Mouse (Mus musculus) stomach, postnatal 0 days (tissue): ENCODE data around the gene Zfp609. TPM values are rescaled to one million over a fixed set of nuclear protein-coding genes. Genes with fewer than 3 reads are reported as not detected.

Source experiments
- ATAC-seq: fragments of 200-750 bp; cut with Nextera tagmentation; 2 replicates; pipeline ENCODE4 v1.8.0; 2017; ENCODE audit not compliant: low FRiP score, low TSS enrichment
- DNase-seq: peaks from one replicate; pipeline ENCODE4 v3.0.0-alpha.2; 2016; ENCODE audit warnings: low spot score
- H3K27ac ChIP-seq: fragments of 300-500 bp; sonication (generic); replicated peaks from 2 replicates; pipeline ENCODE4 v1.5.1; 2014; ENCODE audit warnings: mild to moderate bottlenecking, control low read depth
- H3K27me3 ChIP-seq: fragments of 300-500 bp; sonication (generic); 2 replicates; pipeline ENCODE4 v1.6.1; 2014; ENCODE audit warnings: low read length; ENCODE audit not compliant: control insufficient read depth, insufficient read depth
- H3K36me3 ChIP-seq: fragments of 300-500 bp; sonication (generic); 2 replicates; pipeline ENCODE4 v1.6.1; 2014; ENCODE audit warnings: low read length, mixed read lengths; ENCODE audit not compliant: control insufficient read depth, insufficient read depth
- H3K4me1 ChIP-seq: fragments of 300-500 bp; sonication (generic); replicated peaks from 2 replicates; pipeline ENCODE4 v1.6.1; 2014; ENCODE audit warnings: antibody characterized with exemption; ENCODE audit not compliant: control insufficient read depth, insufficient read depth
- H3K4me2 ChIP-seq: fragments of 300-500 bp; sonication (generic); replicated peaks from 2 replicates; pipeline ENCODE4 v1.6.1; 2014; ENCODE audit warnings: low read depth, mild to moderate bottlenecking, control low read depth, moderate library complexity
- H3K4me3 ChIP-seq: fragments of 300-500 bp; sonication (generic); 2 replicates; pipeline ENCODE4 v1.5.1; 2014; ENCODE audit warnings: low read depth, low read length, control low read depth
- H3K9ac ChIP-seq: fragments of 300-500 bp; sonication (generic); 2 replicates; pipeline ENCODE4 v1.6.1; 2014; ENCODE audit warnings: mild to moderate bottlenecking, low read length, control low read depth, mixed read lengths
- H3K9me3 ChIP-seq: fragments of 300-500 bp; sonication (generic); 2 replicates; pipeline ENCODE4 v1.6.1; 2016; ENCODE audit warnings: low read length; ENCODE audit not compliant: control insufficient read depth
- CTCF ChIP-seq: IDR thresholded peaks from 2 replicates; pipeline ENCODE4 v1.5.1; 2016; ENCODE audit warnings: antibody characterized with exemption, low read depth, mild to moderate bottlenecking, moderate library complexity
- EP300 ChIP-seq: optimal IDR thresholded peaks from 2 replicates; pipeline ENCODE3; 2016; ENCODE audit warnings: antibody characterized with exemption
- WGBS: fragments of 180-500 bp; shearing (Covaris S2); extraction: QIAGEN DNeasy Blood & Tissue Kit; methylation state at CpG from one replicate; pipeline ENCODE4 v1.1.7; 2014; 5-methylcytosine and 5-hydroxymethylcytosine counted together
- polyA plus RNA-seq: library from polyadenylated mRNA; unstranded; fragments of >200 nt; fragmentation: Nextera tagmentation; extraction: Ambion mirVana; gene quantifications from 2 replicates; pipeline ENCODE4 v1.2.1, GENCODE M21; 2015

The Zfp609 gene
- polyA plus RNA-seq, 1 experiment from 2014 or later: 2.4 TPM

DNA sequence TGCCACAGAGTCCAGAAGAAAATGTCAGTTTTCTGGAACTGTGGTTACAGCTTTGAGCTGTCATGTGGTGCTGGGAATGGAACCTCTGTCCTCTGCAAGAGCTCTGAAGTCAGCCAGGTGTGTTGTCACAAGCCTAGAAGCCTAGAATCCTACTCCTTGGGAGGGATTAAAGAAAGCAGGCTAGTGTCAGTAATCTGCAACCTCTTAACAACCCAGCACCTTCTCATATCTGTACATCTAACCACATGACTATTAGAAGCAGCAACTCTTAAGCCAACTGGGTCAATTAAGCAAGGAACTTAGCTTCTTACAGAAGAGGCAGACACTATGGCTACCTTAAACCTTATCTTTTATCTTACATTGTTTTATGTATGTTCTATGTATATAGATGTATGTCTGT lies 9.6 kb upstream of the Zfp609 start:
- no peak for DNase-seq
- Histone ChIP-seq H3K4me2 (no peak overlapping the region), H3K4me1 (no peaks in the 10 kb centered on the region), H3K27me3 (no peaks in the 10 kb centered on the region), H3K27ac (no peak overlapping the region), H3K9me3 (no peaks in the 10 kb centered on the region), H3K9ac (no peak overlapping the region), H3K4me3 (no peak overlapping the region), H3K36me3 (peaks cover 4% of the 10 kb centered on the region; the same call in 1 of the 2 replicates)
- TF ChIP-seq CTCF (no peak), EP300 (no peak)
- ATAC-seq: no peak

DNA sequence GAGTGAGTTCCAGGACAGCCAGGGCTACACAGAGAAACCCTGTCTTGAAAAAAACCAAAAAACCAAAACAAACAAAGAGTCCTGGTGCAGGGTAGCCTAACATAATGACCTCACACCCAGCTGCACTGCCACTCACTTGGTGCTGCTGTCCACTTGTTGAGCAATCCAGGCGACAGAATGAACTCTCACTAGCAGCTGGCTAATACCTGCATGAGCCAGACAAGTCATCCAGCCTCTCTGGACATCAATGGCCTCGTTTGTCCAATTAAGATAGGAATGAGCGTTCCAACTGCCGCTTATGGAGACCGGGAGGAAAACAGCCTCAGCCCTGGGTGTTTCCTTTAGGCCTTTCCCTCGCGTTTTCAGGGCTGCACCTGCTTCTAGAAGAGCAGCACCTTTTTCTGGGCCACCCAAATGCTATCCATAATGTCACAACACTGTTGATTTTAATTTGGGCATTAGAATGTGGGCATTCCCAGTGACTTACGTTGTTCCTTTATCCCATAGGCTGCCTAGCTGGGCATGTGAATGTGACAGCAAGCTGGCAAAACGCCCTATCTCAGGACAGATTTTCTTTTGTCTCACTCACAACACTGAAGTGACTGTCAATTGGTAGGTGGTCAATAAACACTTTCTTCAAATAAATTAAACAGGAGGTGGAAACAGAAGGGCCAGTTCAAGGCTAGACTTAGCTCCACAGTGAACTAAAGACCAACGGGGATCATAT lies 7.4 kb upstream of the Zfp609 start:
- no peak overlapping the region for H3K4me3 ChIP-seq
- no peak for DNase-seq
- no peaks in the 10 kb centered on the region for H3K27me3 ChIP-seq
- no peak overlapping the region for H3K4me2 ChIP-seq
- H3K36me3 ChIP-seq: no peaks in the 10 kb centered on the region
- H3K4me1 ChIP-seq: no peaks in the 10 kb centered on the region
- WGBS: 81% methylated on average over 10 of the region's 10 CpGs
- no peaks in the 10 kb centered on the region for H3K9me3 ChIP-seq
- H3K27ac ChIP-seq: no peak overlapping the region
- H3K9ac ChIP-seq: no peak overlapping the region
- ATAC-seq: no peak
- TF ChIP-seq CTCF (no peak), EP300 (no peak)

DNA sequence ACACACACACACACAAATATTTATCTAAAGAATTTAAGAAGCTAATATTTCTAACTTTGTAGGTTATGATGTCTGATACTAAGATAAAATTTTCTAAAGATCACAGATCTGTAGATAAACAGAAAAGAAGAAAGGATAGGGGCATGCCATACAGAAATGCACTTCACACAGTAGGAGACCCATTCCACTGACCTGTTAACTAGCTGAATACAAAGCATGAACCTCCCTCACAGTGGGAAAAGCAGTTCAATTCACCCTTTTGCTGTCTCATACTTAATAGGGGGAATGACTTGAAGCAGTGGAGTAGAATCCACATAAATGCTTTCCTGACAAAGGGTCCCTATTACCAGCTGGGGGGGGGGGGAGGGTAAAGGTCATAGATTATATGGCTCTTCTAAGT lies 6.3 kb upstream of the Zfp609 start:
- no peak overlapping the region for H3K9ac ChIP-seq
- no peak overlapping the region for H3K4me2 ChIP-seq
- H3K4me3 ChIP-seq: no peak overlapping the region
- no peaks in the 10 kb centered on the region for H3K4me1 ChIP-seq
- no peak for ATAC-seq
- H3K27ac ChIP-seq: no peak overlapping the region
- H3K9me3 ChIP-seq: no peaks in the 10 kb centered on the region
- no peaks in the 10 kb centered on the region for H3K27me3 ChIP-seq
- no peaks in the 10 kb centered on the region for H3K36me3 ChIP-seq
- no peak for DNase-seq
- TF ChIP-seq EP300: no peak
- no peak for TF ChIP-seq CTCF

DNA sequence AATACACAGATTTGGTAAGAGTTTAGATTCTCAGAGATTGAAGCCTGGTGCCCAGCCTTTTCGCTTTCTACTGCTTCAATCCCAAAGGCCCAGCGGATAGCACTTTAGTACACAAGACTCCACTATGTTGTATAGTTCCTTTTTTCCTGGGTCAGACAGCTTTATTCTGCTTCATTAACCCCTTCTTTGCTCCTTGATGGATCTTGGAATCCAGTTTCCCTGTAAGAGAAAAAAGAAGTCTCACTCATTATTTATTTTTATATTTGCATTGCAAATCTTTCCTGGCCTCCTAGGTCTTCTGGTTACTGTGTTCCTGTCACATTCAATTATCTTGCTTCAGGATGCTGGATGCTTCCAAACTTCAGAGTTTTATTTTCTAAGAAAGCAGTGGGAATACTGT lies 5.9 kb upstream of the Zfp609 start:
- ATAC-seq: no peak
- WGBS: 85% methylated on average over 2 of the region's 2 CpGs
- TF ChIP-seq CTCF: no peak
- no peak for TF ChIP-seq EP300

DNA sequence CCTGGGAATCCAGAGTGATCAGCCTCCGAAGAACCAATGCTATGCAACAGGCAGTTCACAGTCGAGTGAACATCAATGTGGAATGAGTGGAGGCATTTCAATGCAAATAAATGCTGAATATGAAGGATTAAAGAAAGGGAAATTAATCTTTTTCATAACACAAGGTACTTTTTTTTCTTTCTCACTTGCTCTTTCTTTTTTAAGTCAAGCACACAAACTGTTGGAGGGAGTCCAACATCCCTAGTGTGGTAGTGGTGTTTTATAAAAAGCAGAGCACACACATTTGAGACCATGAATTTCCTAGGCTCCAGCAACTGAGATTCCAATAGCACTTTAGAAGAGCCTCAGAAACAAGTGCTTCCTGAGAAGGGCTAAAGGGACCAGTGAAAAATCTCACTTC lies 4.7 kb upstream of the Zfp609 start:
- H3K36me3 ChIP-seq: no peaks in the 10 kb centered on the region
- no peak for TF ChIP-seq EP300
- TF ChIP-seq CTCF: no peak
- ATAC-seq (no peak), DNase-seq (no peak)
- no peak overlapping the region for H3K27ac ChIP-seq
- no peak overlapping the region for H3K4me2 ChIP-seq
- H3K9ac ChIP-seq: no peak overlapping the region
- 35% methylated on average over 2 of the region's 2 CpGs for WGBS
- no peaks in the 10 kb centered on the region for H3K9me3 ChIP-seq
- H3K27me3 ChIP-seq: no peaks in the 10 kb centered on the region
- H3K4me3 ChIP-seq: no peak overlapping the region
- H3K4me1 ChIP-seq: no peaks in the 10 kb centered on the region

More for the DNA sequence above, 5.9 kb upstream of the Zfp609 start:
- DNase-seq: no peak
- Histone ChIP-seq H3K9ac (no peak overlapping the region), H3K27ac (no peak overlapping the region), H3K4me2 (no peak overlapping the region), H3K9me3 (no peaks in the 10 kb centered on the region), H3K4me1 (no peaks in the 10 kb centered on the region), H3K36me3 (no peaks in the 10 kb centered on the region), H3K4me3 (no peak overlapping the region), H3K27me3 (no peaks in the 10 kb centered on the region)

DNA sequence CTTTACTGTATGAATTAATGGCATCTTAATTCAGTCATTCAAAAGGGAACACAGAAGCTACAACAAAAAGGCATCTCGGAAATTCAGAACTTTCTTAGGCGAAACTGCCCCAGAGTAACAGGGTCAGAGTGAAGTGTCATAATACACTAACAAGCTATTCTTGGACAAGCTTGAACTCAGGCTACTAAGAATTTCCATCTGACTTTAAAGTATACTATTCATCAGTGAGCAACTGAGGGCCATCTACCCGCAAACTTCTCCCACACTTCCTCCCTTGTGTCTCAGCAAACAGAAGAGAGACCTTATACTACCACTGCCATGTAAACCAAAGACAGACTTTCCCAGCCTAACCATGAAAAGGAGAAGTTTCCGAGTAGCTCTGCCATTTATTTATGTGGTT lies 3.8 kb upstream of the Zfp609 start:
- no peaks in the 10 kb centered on the region for H3K36me3 ChIP-seq
- 59% methylated on average over 4 of the region's 4 CpGs for WGBS
- ATAC-seq: no peak
- no peaks in the 10 kb centered on the region for H3K27me3 ChIP-seq
- H3K4me1 ChIP-seq: no peaks in the 10 kb centered on the region
- TF ChIP-seq CTCF: no peak
- no peak for TF ChIP-seq EP300
- H3K27ac ChIP-seq: no peak overlapping the region
- DNase-seq: no peak
- H3K9ac ChIP-seq: no peak overlapping the region
- no peak overlapping the region for H3K4me3 ChIP-seq
- H3K9me3 ChIP-seq: no peaks in the 10 kb centered on the region
- H3K4me2 ChIP-seq: no peak overlapping the region
